ENCODE assay signal across 24 mouse cellular contexts in genomic region chr2:151772169-151772568, GRCm38 (mm10).
"Had no signal": no experiment of that assay in that cellular context is flagged by ENCODE, and none has a peak within 500 bp of the region (broad histone marks: within the 10 kb centered on the region; RNA-seq: fewer than 3 reads in every experiment).

No protein-coding gene starts in this region.

- H3K4me1 ChIP-seq: heart, embryonic 13.5 days; heart, embryonic 15.5 days; hindbrain, embryonic 13.5 days; hindbrain, embryonic 15.5 days; kidney, embryonic 15.5 days; limb, embryonic 15.5 days had no signal

- DNase-seq: gastrocnemius, postnatal 14 days; gastrocnemius, postnatal 36 days; heart, adult 18-20 months; heart, postnatal 14 days; heart, postnatal 36 days; kidney, adult 11 months; kidney, adult 2 months; kidney, adult 9 months; kidney, postnatal 14 days; kidney, postnatal 36 days; layer of hippocampus, adult 9-11 months; layer of hippocampus, postnatal 36 days; left cerebral cortex, postnatal 4 days had no signal

- H3K27ac ChIP-seq: heart, embryonic 13.5 days; heart, embryonic 15.5 days; hindbrain, embryonic 13.5 days; hindbrain, embryonic 15.5 days; hindbrain, postnatal 0 days; kidney, embryonic 15.5 days; kidney, postnatal 0 days; limb, embryonic 13.5 days; limb, embryonic 15.5 days; liver, embryonic 12.5 days; liver, embryonic 14.5 days had no signal

- H3K36me3 ChIP-seq: heart, embryonic 13.5 days; heart, embryonic 15.5 days; hindbrain, embryonic 13.5 days; hindbrain, embryonic 15.5 days; kidney, embryonic 15.5 days; limb, embryonic 13.5 days; limb, embryonic 15.5 days; liver, embryonic 12.5 days had no signal

- H3K4me3 ChIP-seq: heart, embryonic 13.5 days; heart, embryonic 15.5 days; hindbrain, embryonic 13.5 days; hindbrain, embryonic 15.5 days; kidney, embryonic 15.5 days; limb, embryonic 13.5 days; limb, embryonic 15.5 days; liver, embryonic 12.5 days had no signal

- H3K9me3 ChIP-seq: heart, embryonic 13.5 days; heart, embryonic 15.5 days; hindbrain, embryonic 13.5 days; hindbrain, embryonic 15.5 days; kidney, embryonic 15.5 days; limb, embryonic 13.5 days; limb, embryonic 15.5 days; liver, embryonic 12.5 days had no signal

- H3K27me3 ChIP-seq: hindbrain, embryonic 15.5 days; limb, embryonic 15.5 days had no signal
